8 mouse cellular contexts compared by ENCODE assay signal in genomic region chr9:78527301-78527761, GRCm38 (mm10). TPM values are rescaled to one million over a fixed set of nuclear protein-coding genes. Genes with fewer than 3 reads are reported as not detected.
A peak's percentile ranks its signal among the peaks of the same experiment; 100 is the strongest.
DNase-seq lines count a peak whose midpoint lies in the region; ATAC-seq and TF ChIP-seq lines count a peak whose summit lies in the region.

No protein-coding gene starts in this region.

- H3K36me3 ChIP-seq in midbrain, embryonic 11.5 days (ENCODE audit: control insufficient read depth, insufficient read depth, low read length) = no peaks in the 10 kb centered on the region; the same call in 1 of the 2 replicates

- H3K4me1 ChIP-seq in cortical plate, adult 2 months (ENCODE audit: control insufficient read depth, insufficient read depth, low read length) = no peaks in the 10 kb centered on the region
- peaks cover 4% of the 10 kb centered on the region; the same call in 1 of the 2 replicates for H3K4me1 ChIP-seq in midbrain, embryonic 11.5 days (ENCODE audit: control insufficient read depth, insufficient read depth, low read length)

- no peaks in the 10 kb centered on the region for H3K27me3 ChIP-seq in midbrain, embryonic 11.5 days (ENCODE audit: control insufficient read depth, insufficient read depth, low read length)

- ATAC-seq in inflammation-experienced regulatory T-cells, adult 6 months = peak; percentile 85
- peak; percentile 81 for ATAC-seq in midbrain, embryonic 11.5 days (ENCODE audit: low FRiP score)

- intact Hi-C loops in left cerebral cortex, postnatal 4 days (cut with DNase I) = no loop called here

- peak overlapping the region; percentile 67 for H3K9ac ChIP-seq in midbrain, embryonic 11.5 days (ENCODE audit: low read length)

- H3K27ac ChIP-seq in cortical plate, adult 2 months (ENCODE audit: insufficient read depth, low read length) = no peak overlapping the region
- H3K27ac ChIP-seq in midbrain, embryonic 11.5 days (ENCODE audit: low read depth, low read length) = peak overlapping the region; percentile 71

- H3K9me3 ChIP-seq in midbrain, embryonic 11.5 days (ENCODE audit: control insufficient read depth, low read length) = no peaks in the 10 kb centered on the region

- DNase-seq in adipocyte (ENCODE audit: low spot score) = peak; percentile 87
- DNase-seq in gastrocnemius, postnatal 10 days = peak; percentile 83
- peak; percentile 76 for DNase-seq in left cerebral cortex, postnatal 4 days
- DNase-seq in midbrain, embryonic 11.5 days (ENCODE audit: low spot score, missing footprints) = peak; percentile 98
- DNase-seq in right cerebral cortex, postnatal 4 days = peak; percentile 69
- peak; percentile 91 for DNase-seq in yolk sac, embryonic 10.5 days (ENCODE audit: low spot score)

- no peak for TF ChIP-seq POLR2A in cortical plate, adult 2 months (IDR thresholded peaks at IDR 0.05; ENCODE audit: extremely low read depth, insufficient read depth, low read length)

- WGBS in midbrain, embryonic 11.5 days = under 1% methylated on average over 24 of the region's 24 CpGs

- H3K4me3 ChIP-seq in cortical plate, adult 2 months (ENCODE audit: insufficient read depth, low read length) = peak overlapping the region; percentile 8; the same call in 1 of the 2 replicates
- H3K4me3 ChIP-seq in midbrain, embryonic 11.5 days (ENCODE audit: low read depth, low read length) = peak overlapping the region; percentile 44

- peak overlapping the region; percentile 92 for H3K4me2 ChIP-seq in midbrain, embryonic 11.5 days

- TF ChIP-seq CTCF in cortical plate, adult 2 months (IDR thresholded peaks at IDR 0.05; ENCODE audit: extremely low read depth, insufficient read depth, low read length) = peak; percentile 35

RNA-seq across cellular contexts. Expression of gene Eef1a1, which starts 38.4 kb away (rescaled TPM):
- 3,308 and 3,313 TPM in 2 replicates for polyA plus RNA-seq in cortical plate, adult 2 months (2012; rRNA removed)
- total RNA-seq in gastrocnemius, postnatal 10 days (2021) = 1,000 to 10,000 TPM; 2,370 to 3,141 TPM
- over 10,000 TPM in 2 of 3 experiments, 1,000 to 10,000 TPM in 1; 7,660 to 11,983 (median 10,337) TPM for polyA plus RNA-seq in inflammation-experienced regulatory T-cells, adult 6 months (2017; shearing (Covaris generic))
- total RNA-seq in left cerebral cortex, postnatal 4 days (2021) = 1,000 to 10,000 TPM; 5,205 to 5,346 TPM
- polyA plus RNA-seq in midbrain, embryonic 11.5 days (2014; fragmentation: Nextera tagmentation; extraction: Ambion mirVana) = 4,628 and 4,661 TPM in 2 replicates
